Mouse (Mus musculus): Measurements from ENCODE around the gene Tbc1d14. TPM values are rescaled to one million over a fixed set of nuclear protein-coding genes. Genes with fewer than 3 reads are reported as not detected.

Tbc1d14 gene
- total RNA-seq, 2 experiments from 2014 or later: 74.1 to 78.7 TPM

DNA sequence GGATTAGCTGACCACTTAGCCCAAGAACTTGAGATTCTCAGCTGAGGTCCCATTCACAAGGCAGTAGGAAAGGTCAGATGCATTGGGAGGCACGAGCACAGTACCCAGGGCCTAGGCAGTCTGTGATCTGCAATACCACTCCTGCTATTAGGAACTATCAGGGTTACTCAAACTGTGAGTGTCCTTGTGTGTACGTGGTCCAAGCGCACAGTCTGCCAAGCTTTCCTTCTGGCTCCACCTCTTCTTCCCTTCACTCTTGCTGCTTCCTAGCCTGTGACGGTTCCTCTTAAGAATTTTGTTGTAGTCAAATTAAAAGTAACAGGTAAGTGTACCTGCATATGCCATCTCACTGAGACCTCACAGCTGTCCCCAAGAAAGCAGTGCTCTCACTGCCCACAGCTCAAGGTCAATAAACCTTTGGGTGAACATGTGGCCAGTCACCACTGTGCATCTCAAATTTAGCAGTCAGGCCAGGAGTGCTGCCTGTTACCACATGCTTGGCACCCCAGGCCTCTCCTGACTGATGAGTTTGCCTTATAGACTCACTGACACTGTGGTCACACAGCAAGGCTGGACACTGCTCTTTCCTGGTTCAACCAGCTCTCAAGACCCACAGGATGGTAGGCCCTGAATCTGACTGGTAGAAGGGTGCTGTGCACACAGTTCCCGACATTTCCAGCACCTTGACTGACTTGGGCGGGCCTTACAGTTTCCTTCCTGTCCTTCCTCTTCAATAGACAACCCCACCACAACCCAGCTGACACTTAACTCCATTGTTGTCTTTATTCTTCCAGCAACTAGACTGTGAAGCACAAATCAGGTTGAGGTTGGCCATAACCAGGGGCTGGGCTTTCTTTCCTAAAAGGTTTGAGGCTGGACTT is 114.3 kb downstream of the Tbc1d14 start:
- intact Hi-C loops (cut with DNase I): no loop called here
- no peak for DNase-seq (ENCODE audit: low spot score in 2 of 2)

DNA sequence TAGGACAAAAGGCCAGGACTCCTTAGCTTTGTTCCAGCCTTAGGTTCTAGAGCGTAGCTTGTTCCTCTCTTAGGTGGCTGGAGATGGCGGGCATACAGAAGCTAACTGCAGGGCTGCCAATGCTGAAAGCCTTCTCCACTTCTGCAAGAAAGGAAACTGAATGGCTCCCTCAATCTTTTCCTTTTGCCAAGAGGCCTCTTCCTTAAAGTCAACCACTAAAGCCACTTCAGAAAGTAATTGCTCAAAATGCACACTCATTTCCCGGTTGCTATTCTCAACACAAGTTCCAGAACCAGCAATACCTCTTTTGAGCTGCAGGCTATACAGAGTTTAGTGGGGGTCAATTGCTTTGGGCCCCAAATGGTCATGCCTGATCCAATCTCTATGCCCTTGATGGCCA is 115.6 kb downstream of the Tbc1d14 start:
- no peak for DNase-seq (ENCODE audit: low spot score in 2 of 2)
- intact Hi-C loops (cut with DNase I): no loop called here

DNA sequence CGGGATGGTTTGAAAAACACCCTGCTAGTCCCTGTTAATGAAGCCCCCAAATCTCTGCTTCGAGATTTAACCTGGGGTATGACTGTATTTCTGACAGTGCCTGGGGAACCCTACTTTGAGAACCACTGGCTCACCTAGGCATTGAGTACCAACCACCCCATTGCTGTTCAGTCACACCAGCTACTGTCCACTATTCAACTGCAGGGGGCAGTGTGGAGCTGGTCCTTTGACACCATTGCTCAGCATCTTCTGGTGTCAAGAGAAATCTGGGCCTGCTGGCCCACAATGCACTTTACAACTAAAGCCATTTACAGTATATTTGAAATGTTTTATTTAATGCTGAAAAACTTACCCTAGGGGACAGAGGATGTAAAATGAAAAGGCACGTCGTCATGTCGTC is 118.8 kb downstream of the Tbc1d14 start:
- peak; percentile 61 to 76 for DNase-seq (ENCODE audit: low spot score in 2 of 2)
- intact Hi-C loops (cut with DNase I): no loop called here

DNA sequence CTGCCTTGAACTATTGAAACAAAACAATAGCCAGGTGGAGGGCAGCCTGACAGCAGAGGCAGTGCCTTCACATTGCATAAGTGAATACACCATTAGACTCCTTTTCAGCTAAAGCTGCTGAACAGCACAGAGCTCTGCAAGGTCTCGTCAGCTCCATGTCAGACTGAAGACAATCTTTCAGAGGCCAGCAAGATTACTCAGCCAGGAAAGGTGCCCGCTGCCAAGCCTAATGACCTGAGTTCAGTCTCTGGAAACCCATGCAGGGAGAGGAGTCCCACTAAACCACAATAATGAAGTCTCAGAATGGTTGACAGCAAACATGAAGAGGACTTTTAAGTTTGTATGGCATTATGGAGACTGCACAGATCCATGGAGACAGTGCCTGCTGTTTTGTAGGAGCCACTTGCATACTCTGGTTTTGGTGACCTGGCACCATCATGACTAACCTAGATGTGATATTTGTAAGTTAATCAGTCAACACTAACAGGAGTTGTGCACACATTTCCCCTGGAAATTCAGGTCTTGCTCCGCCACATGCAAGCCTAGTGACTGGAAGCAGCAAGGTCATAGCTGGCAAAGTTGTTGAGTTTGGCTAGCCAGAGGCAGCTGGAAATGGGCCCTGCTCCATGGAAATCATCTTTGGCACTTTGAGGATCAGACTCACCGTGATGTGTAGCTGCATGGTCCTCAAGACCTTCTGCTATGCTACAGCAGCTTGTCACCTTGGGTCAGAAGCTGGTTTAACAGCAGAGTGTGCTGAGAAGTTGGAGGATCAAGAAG is 120.0 kb downstream of the Tbc1d14 start:
- DNase-seq (ENCODE audit: low spot score in 2 of 2): no peak
- intact Hi-C loops (cut with DNase I): no loop called here

DNA sequence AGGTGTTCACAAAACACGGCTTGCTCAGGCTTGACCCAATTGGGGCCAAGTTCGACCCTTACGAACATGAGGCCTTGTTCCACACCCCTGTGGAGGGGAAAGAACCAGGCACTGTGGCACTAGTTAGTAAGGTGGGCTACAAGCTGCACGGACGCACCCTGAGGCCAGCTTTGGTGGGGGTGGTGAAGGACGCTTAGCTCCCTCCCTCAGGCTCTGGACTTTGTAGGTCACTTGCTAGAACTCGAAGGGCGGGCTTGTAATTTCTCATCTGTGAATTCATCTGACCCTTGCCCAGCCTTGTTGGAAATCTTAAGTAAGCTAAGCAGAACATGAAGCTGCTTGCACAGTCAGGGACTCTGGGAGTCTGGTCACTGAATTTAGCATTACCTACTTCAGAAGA is 121.9 kb downstream of the Tbc1d14 start:
- intact Hi-C loops (cut with DNase I): no loop called here
- DNase-seq (ENCODE audit: low spot score in 2 of 2): no peak

DNA sequence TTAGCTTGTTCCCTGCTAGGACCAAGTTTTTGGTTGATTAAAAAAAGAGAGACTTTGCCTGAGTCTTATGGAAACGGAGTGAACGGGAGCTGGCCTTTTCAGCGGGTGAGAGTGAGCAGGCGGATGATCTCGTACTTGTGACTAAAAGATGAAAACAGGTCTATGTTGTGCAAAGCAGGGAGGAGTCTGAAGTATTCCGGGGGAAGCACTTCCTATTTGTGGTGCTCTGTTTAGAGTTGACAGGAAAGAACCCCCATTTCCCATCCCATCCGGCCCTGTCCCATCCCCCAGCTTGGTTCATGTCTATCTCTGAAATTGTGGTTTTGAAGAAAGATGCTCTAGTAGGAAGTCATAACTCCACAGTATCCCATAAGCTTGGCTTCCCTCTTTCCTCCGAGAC is 127.2 kb downstream of the Tbc1d14 start:
- intact Hi-C loops (cut with DNase I): no loop called here
- DNase-seq (ENCODE audit: low spot score in 2 of 2): no peak

DNA sequence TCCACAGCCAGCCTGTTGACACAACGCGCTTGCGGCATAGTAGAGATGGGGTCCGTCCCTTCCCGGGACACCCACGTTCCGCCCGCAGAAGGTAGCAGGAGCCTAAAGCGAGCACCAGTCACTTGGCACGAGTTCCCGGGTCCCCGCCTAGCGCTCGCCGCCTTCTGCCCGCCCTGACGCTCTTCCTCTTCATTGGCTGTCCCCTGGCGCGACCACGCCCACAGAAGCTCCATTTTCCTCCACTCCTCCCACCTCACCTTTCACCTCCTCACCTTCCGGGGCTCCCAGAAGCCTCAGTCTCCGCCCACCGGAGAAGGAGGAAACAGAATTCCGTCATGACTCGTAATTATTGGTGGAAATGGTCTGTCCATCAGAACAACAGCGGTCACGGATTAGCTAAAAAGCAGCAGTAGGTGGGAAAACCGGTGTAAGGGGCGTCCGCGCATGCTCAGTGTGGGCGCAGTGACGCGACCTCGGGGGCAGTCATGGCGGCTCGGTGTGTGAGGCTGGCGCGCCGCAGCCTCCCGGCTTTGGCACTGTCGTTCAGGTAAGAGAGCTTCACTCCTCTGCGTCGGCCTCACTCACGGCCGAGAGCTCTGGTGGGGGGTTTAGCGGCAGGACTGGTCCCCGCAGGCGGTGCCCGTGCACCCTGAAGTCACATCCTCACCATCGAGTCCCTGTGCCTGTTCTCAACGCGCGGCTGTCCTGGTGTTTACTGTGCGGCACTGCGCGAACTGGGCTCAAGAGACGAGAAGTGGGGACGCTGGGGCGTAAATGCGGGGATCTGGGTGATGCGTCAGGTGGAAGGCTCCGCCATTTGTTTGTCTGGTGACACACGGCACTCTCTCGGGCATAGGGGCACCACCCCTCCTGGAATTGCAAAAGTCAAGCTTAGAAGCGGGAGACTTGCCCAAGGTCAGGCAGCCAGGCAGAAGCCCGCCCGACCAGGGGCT is 128.1 kb downstream of the Tbc1d14 start, which contains the start of gene Grpel1:
Grpel1 (plus strand) TSS at position 290 of the 953 bp plus-strand sequence.
- peak; percentile 98 to 100 for DNase-seq (ENCODE audit: low spot score in 2 of 2)
- intact Hi-C loops (cut with DNase I): loop anchor here (5.0 kb wide), 2 partner anchors 117 to 483 kb away; no protein-coding TSS in a partner anchor

DNA sequence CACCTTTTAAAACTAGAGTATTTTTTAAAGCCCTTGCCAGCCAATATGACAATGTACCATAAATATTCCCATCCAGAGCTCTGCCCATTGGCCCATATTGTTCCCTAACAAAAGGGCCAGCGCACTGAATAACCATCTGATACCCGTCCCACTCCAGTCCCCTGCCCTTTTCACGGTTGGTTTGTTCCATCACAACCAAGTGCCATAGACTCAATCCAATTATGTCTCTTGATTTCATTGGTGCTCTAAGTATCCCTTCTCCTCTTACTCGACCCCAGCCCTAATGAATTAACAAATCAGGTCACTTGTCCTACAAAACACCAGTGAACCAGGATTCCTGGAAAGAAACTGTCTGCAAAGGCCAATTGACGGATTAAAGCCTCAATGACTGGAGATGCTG is 129.7 kb downstream of the Tbc1d14 start:
- intact Hi-C loops (cut with DNase I): loop anchor here (2.0 to 5.0 kb wide), 3 partner anchors 119 to 481 kb away; no protein-coding TSS in a partner anchor
- DNase-seq (ENCODE audit: low spot score in 2 of 2): no peak

DNA sequence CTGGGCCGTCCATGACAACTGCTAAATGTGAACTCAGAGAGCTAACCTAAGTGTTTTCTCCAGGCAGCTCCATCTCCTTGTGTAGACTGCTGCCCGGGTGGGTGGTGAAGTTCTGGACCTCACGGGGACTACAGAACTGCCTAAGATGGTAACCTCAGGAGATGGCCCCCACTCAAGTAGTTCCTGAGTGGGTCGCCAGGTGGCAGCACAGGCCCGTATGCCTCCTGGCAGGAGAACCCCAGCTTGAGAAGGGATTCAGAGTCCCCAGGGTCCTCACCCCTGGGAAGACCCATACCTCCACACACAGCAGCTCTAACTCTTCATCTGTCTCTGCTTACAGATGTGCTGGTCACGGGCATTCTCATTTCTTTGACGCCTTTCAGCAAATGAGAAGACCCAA is 130.3 kb downstream of the Tbc1d14 start:
- DNase-seq (ENCODE audit: low spot score in 2 of 2): peak; percentile 74 to 75
- intact Hi-C loops (cut with DNase I): loop anchor here (2.0 to 5.0 kb wide), 3 partner anchors 119 to 481 kb away; no protein-coding TSS in a partner anchor

DNA sequence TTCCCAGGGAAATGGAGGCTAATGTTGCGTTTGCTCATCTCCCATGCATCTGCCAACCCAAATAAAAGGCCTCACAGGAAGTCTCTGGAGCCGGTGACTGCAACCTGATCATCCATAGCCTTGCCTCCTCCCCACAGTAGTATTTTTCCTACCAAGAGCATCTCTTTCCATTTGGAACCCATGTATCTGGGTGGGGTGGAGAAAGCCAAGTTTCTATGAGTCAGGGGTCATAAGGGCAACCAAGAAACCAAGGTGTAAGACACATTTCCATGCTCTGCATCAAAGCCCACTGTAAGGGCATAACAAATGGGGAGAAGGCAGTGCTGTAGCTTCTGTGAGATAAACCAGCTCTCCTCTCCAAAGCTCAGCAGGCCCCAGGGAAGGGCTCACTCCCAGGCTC is 131.8 kb downstream of the Tbc1d14 start:
- intact Hi-C loops (cut with DNase I): loop anchor here (5.0 kb wide), 2 partner anchors 121 to 479 kb away; no protein-coding TSS in a partner anchor
- DNase-seq (ENCODE audit: low spot score in 2 of 2): no peak

DNA sequence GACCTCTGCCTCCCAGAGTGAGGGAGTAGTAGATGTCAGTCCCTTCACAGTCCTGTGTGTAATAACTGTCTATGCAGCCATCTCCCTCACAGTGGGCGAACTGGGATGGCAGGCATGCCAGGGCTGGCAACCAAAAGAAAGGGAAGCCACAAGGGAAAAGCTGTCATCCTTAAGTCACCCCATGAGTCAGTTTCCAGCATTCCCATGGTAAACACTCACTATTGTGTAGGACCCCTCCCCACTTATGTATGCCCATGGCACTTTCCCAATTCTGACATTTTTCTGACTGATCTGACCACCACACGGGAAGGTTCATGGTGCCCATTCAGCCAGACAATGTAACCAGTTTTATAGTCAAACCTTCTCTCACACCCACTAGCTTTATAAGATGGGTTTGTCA is 132.4 kb downstream of the Tbc1d14 start:
- no peak for DNase-seq (ENCODE audit: low spot score in 2 of 2)
- intact Hi-C loops (cut with DNase I): loop anchor here (5.0 kb wide), 2 partner anchors 122 to 478 kb away; no protein-coding TSS in a partner anchor

DNA sequence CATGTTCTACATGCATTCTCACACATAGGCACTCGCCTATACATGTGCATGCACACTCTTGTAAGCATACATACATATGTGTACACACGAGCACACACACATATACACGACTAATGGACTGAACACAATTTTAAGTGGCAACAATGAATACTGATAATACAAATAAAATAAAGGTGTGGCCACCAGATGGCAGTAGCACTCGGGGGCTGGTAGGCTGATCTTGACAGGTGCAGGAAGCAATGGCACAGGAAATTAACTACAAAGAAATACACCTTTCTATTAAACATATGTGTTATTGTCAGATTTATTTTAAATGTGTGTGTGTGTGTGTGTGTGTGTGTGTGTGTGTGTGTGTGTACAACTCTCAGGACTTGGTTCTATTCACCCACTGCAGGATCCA is 134.2 kb downstream of the Tbc1d14 start:
- intact Hi-C loops (cut with DNase I): no loop called here
- DNase-seq (ENCODE audit: low spot score in 2 of 2): peak; percentile 32 to 35

DNA sequence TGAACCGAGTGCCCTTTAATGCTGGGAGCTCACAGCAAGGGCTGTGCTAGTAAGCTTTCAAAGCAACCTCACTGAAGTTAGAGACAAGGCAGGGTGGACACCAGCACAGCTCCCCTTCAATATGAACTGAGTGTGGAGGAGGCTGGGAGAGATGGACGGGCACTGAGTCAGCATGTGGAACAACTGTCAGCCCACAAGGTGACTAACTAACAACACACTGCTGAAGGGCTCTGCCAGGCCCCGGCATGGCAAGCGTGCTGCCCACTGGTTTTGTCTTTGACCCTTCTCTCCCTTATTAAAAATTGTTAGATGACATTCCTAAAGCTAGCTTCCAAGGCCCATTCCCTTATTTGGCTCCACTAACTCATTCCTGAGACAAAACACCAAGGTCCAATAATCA is 135.4 kb downstream of the Tbc1d14 start:
- peak in 1 of 2 experiments; percentile 58 for DNase-seq (ENCODE audit: low spot score in 2 of 2)
- intact Hi-C loops (cut with DNase I): no loop called here

DNA sequence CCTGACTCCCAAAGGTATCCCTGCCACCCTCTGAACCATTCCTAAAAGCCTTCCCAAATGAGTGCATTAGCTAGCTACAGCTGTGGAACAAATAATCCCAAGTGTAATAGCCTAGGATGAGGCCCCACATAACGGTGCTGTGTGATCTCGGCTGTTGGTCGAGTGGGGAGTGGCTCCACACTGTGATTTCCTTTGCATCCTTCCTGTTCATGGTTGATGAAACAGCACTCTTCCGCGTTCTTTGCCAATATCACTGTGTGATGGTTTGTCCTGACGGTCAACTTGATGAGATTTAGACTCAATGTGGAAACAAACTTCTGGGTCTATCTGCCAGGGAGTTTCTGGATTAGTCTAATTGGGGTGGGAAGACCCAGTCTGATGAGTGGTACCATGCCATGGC is 140.3 kb downstream of the Tbc1d14 start:
- no peak for DNase-seq (ENCODE audit: low spot score in 2 of 2)
- intact Hi-C loops (cut with DNase I): no loop called here

DNA sequence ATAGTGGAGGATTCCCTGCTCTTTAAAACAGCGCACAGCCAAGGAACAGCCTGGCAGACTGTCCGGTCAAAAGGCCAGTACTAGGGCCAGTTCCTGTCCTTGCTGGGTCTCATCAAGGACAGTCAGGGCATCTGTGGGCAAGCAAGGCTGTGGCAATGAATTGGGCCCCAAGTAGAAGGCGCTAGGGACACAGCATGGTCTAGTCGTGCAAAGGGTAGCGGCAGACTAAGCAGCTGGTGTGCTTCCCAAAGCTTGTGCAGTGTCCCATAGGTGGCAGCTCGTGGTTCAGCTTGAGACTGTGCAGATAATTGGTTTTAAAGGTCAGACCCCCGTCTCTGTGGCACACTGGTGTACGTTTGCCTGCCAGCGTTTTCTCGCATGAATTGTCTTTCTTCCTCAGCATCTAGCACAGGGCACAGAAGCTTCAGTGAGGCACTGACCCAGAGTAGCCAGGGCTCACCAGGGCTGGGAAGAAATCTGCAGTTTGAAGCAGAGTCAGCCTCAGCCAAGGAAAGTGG is 141.1 kb downstream of the Tbc1d14 start:
- intact Hi-C loops (cut with DNase I): no loop called here
- no peak for DNase-seq (ENCODE audit: low spot score in 2 of 2)

DNA sequence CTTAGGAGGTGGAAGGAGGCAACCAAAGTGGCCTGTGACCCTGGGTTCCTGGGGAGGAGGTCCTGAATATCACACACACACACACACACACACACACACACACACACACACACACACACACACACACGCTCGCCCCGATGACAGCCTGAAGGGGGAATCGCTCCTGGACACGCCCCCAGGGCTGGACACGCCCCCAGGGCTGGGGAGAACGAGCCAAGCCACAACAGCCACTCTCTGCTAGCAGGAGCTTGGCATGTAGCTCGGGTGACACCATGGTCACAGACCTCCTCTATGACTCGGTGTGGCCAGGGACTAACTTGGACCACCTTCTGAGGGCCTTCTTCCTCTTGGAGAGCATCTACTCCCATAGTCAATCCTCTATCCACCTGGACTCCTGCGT is 142.0 kb downstream of the Tbc1d14 start:
- no peak for DNase-seq (ENCODE audit: low spot score in 2 of 2)
- intact Hi-C loops (cut with DNase I): no loop called here

DNA sequence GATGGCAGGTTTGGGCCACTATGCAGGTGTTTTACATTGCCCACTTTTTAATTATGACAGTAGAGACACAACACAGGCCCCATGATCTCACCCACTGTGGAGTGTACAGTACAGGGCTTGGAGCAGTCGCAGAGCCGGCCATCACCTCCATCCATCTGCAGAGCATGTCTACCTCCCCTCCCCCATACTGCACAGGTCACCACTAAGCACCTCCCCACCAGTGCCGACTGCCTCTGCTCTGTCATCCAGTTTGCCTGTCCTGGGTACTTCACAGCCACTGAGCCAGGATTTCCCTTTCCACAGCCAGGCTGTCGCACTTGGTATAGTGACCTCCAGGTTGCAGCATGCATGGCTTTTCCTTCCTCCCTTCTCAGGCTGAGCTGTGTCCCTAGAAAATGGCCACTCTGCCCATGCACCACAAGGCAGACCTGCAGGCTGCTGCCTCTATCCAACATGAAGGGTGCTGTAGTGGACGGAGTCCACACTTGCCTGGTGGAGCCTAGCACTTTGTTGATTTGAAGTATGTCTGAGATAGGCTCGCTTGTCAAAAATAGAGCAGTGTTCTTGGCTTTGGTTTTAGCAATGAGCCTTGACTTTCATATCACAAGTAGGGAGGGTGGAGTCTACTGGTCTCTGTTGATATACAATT is 143.2 kb downstream of the Tbc1d14 start:
- no peak for DNase-seq (ENCODE audit: low spot score in 2 of 2)
- intact Hi-C loops (cut with DNase I): no loop called here

DNA sequence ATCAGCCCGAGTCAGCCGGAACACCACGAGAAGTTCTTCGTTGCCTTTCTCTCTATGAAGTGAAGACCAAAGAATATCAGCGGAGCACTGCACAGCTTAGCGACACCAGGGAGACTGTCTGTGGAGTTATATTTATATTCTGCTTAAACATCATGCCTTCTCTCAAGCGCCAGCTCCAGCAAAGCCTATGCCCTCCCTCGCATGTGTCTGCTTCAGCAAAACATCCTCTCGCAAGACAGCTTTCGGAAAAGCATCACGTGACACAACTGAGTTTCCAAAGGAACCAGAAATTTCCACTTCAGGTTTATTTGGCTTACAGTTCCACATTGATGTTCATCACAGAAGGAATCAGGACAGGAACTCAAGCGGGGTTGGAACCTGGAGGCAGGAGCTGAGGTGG is 145.2 kb downstream of the Tbc1d14 start:
- peak in 1 of 2 experiments; percentile 58 for DNase-seq (ENCODE audit: low spot score in 2 of 2)
- intact Hi-C loops (cut with DNase I): no loop called here

All from left cerebral cortex, postnatal 25 days (tissue).